Mouse (Mus musculus) brain, embryonic 14.5 days (tissue): ENCODE measurements around the gene Shb.

Experiments
- CTCF ChIP-seq: fragments of 200-500 bp; IDR thresholded peaks from 2 replicates; pipeline ENCODE4 v1.5.1; 2012; ENCODE audit warnings: inconsistent platforms, mild to moderate bottlenecking, moderate library complexity, borderline replicate concordance; ENCODE audit not compliant: insufficient read depth, insufficient read length; ENCODE audit errors: extremely low read depth
- POLR2A ChIP-seq: fragments of 200-500 bp; IDR thresholded peaks from 2 replicates; pipeline ENCODE4 v1.6.1; 2012; ENCODE audit warnings: mild to moderate bottlenecking, inconsistent platforms, borderline replicate concordance; ENCODE audit not compliant: poor library complexity, insufficient read depth, insufficient read length, severe bottlenecking; ENCODE audit errors: extremely low read depth

DNA sequence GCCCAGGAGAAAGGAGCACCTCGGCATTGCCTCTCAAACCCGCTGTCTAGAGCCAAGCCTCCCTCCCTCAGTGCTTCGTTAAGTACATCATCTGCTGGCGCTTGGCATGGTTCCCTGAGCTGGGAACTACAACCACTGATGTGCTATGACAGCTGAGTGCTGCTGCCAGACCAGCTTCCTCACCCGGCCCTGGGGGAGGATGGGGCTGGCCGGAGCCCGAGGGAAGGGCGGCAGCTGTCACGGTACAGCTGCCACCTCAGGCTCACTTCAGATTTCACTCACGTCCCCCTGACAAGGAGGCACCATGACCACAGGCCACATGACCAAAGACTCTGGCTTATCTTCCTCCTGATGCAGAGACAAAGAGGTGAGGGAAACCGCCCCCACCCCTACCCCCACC, 59.1 kb downstream of the Shb start:
- TF ChIP-seq CTCF (no peak), POLR2A (no peak)
